Mouse (Mus musculus): ENCODE results near the gene Sipa1l3. TPM values are rescaled to one million over a fixed set of nuclear protein-coding genes. Genes with fewer than 3 reads are reported as not detected.
A peak's percentile ranks its signal among the peaks of the same experiment; 100 is the strongest.

Sipa1l3 gene
- total RNA-seq, 1 experiment from 2014 or later: 7.7 TPM

- no peak for ATAC-seq (replicated peaks; ENCODE audit: low read depth, poor library complexity, severe bottlenecking)
Measured at GRCm38 (mm10) chr7:29483556-29483955, 34.9 kb downstream of the Sipa1l3 start.

GRCm38 (mm10) chr7:29481345-29482155 is 36.9 kb downstream of the Sipa1l3 start:
- ATAC-seq (replicated peaks; ENCODE audit: low read depth, poor library complexity, severe bottlenecking): no peak

GRCm38 (mm10) chr7:29480590-29481344 is 37.7 kb downstream of the Sipa1l3 start:
- ATAC-seq (replicated peaks; ENCODE audit: low read depth, poor library complexity, severe bottlenecking): no peak

GRCm38 (mm10) chr7:29480183-29480582 is 38.3 kb downstream of the Sipa1l3 start:
- no peak for ATAC-seq (replicated peaks; ENCODE audit: low read depth, poor library complexity, severe bottlenecking)

GRCm38 (mm10) chr7:29475005-29475404 is 43.4 kb downstream of the Sipa1l3 start:
- ATAC-seq (replicated peaks; ENCODE audit: low read depth, poor library complexity, severe bottlenecking): no peak

GRCm38 (mm10) chr7:29471309-29471708 is 47.1 kb downstream of the Sipa1l3 start:
- no peak for ATAC-seq (replicated peaks; ENCODE audit: low read depth, poor library complexity, severe bottlenecking)

GRCm38 (mm10) chr7:29469602-29470344 is 48.7 kb downstream of the Sipa1l3 start:
- ATAC-seq (replicated peaks; ENCODE audit: low read depth, poor library complexity, severe bottlenecking): no peak

- no peak for ATAC-seq (replicated peaks; ENCODE audit: low read depth, poor library complexity, severe bottlenecking)
Measured at GRCm38 (mm10) chr7:29468593-29468992, 49.8 kb downstream of the Sipa1l3 start.

GRCm38 (mm10) chr7:29466585-29466984 is 51.9 kb downstream of the Sipa1l3 start:
- no peak for ATAC-seq (replicated peaks; ENCODE audit: low read depth, poor library complexity, severe bottlenecking)

GRCm38 (mm10) chr7:29465736-29466135 is 52.7 kb downstream of the Sipa1l3 start:
- no peak for ATAC-seq (replicated peaks; ENCODE audit: low read depth, poor library complexity, severe bottlenecking)

GRCm38 (mm10) chr7:29462820-29463219 is 55.6 kb downstream of the Sipa1l3 start:
- ATAC-seq (replicated peaks; ENCODE audit: low read depth, poor library complexity, severe bottlenecking): no peak

GRCm38 (mm10) chr7:29462178-29462577 is 56.3 kb downstream of the Sipa1l3 start:
- no peak for ATAC-seq (replicated peaks; ENCODE audit: low read depth, poor library complexity, severe bottlenecking)

GRCm38 (mm10) chr7:29461557-29461956 is 56.9 kb downstream of the Sipa1l3 start:
- ATAC-seq (replicated peaks; ENCODE audit: low read depth, poor library complexity, severe bottlenecking): peak; percentile 45

- ATAC-seq (replicated peaks; ENCODE audit: low read depth, poor library complexity, severe bottlenecking): no peak
Measured at GRCm38 (mm10) chr7:29458889-29459740, 59.3 kb downstream of the Sipa1l3 start.

GRCm38 (mm10) chr7:29457772-29458171 is 60.7 kb downstream of the Sipa1l3 start:
- ATAC-seq (replicated peaks; ENCODE audit: low read depth, poor library complexity, severe bottlenecking): no peak

GRCm38 (mm10) chr7:29456716-29457115 is 61.7 kb downstream of the Sipa1l3 start:
- no peak for ATAC-seq (replicated peaks; ENCODE audit: low read depth, poor library complexity, severe bottlenecking)

GRCm38 (mm10) chr7:29455591-29455990 is 62.9 kb downstream of the Sipa1l3 start:
- ATAC-seq (replicated peaks; ENCODE audit: low read depth, poor library complexity, severe bottlenecking): no peak

GRCm38 (mm10) chr7:29454965-29455364 is 63.5 kb downstream of the Sipa1l3 start:
- no peak for ATAC-seq (replicated peaks; ENCODE audit: low read depth, poor library complexity, severe bottlenecking)

- no peak for ATAC-seq (replicated peaks; ENCODE audit: low read depth, poor library complexity, severe bottlenecking)
Measured at GRCm38 (mm10) chr7:29452991-29453741, 65.3 kb downstream of the Sipa1l3 start.

Measured in common myeloid progenitor, adult 5-6 weeks (primary cell).